Mouse (Mus musculus) layer of hippocampus, postnatal 25 days (tissue): ENCODE results near the gene Eva1b. TPM values are rescaled to one million over a fixed set of nuclear protein-coding genes. Genes with fewer than 3 reads are reported as not detected.
"Not testable (repeated sequence)": the region's sequence is repeated elsewhere in the genome, so short reads cannot be mapped to it uniquely, and the experiment has no call there.

Experiments
- DNase-seq, 2 experiments: peaks; one replicate each; pipeline ENCODE4 v3.0.0; 2022; ENCODE audit warnings: mixed read lengths in 2 of 2, low spot score in 1 of 2; ENCODE audit errors: extremely low spot score in 1 of 2
- total RNA-seq, 2 experiments: library from RNA; stranded (reverse); gene quantifications; 2 replicates each; pipeline ENCODE4 v1.2.3; 2021

Eva1b gene
- total RNA-seq, 2 experiments from 2014 or later: 2.8 to 3.1 TPM

DNA sequence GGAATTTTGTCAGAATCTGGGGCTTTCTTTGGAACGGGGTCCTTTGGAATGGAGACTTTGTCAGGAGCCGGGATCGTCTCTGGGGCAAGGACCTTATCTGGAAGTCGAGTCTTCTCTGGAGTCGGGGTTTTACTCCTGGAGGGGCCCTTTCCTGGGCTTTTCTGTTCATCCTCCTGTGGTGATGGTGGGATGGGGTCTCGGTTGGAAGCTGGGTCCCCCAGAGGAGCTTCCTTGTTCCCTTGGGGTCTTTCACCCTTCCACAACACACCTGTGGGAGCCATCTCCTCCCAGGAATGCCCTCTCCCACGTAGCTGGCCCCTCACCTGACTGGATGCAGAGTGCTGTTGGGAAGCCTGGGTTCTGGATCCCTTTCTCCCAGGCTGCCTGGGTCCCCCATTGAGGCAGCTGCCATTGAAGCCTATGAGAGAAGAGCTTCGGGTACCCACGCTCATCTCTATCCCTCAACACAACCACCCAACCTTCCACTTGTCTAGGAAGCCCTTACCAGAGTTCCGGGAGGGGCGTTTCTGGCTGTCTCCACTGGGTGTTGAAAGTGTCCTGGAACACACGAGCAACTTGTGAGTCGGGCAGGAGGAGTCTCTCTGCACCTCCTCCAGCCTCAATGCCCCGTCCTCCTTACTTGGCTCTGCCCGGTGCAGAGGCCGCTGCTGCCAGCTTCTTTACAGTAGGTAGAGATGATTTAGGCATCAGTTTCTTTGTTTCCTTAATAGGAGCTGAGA, 4.3 kb downstream of the Eva1b start:
- no peak for DNase-seq

DNA sequence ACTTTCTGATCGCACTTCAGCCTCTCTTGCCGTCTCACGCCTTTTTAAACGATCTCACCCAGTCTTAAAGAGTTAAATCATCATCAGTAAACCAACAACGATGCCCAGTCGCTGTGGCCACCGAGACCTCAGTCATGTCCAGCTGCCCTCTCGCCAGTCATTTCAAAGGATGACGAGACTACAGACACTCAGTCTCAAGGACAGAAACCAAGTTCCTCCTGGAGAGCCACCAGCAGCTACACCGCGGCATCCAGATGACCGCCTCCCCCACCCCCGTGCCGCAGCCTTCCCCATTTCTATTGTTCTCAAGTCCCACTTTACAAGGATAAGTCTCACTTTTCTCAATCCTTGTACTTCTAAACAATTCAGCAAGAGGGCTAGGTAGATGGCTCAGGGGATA, 5.3 kb downstream of the Eva1b start:
- DNase-seq: no peak

GRCm38 (mm10) chr4:126155183-126155582, 7.6 kb downstream of the Eva1b start:
- DNase-seq: no peak

GRCm38 (mm10) chr4:126155869-126156268, 8.3 kb downstream of the Eva1b start:
- DNase-seq: no peak

- no peak for DNase-seq
These were observed 9.1 kb downstream of the Eva1b start for GRCm38 (mm10) chr4:126156617-126157016.

- no peak for DNase-seq
These were observed 10.0 kb downstream of the Eva1b start for GRCm38 (mm10) chr4:126157562-126157961.

GRCm38 (mm10) chr4:126159455-126159854, 11.9 kb downstream of the Eva1b start:
- peak in 1 of 2 experiments; percentile 35 for DNase-seq

DNA sequence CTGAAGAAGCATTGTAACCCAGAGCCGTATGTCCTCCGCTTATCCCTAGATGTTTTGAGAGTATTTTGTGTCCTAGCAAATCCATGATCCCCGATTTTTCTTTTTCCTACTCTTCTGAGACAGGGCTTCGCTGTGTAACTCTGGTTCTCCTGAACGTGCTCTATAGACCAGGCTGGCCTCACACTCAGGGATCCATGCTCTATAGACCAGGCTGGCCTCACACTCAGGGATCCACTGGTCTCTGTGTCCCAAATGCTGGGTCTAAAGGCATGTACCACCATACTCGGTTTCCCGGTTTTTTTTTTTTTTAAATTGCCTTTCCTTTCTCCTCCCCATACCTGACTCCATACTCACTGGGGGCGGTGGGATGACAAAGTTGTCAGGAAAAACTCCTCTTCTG, 13.4 kb downstream of the Eva1b start:
- DNase-seq: no peak

GRCm38 (mm10) chr4:126161456-126161855, 13.9 kb downstream of the Eva1b start:
- no peak for DNase-seq

DNA sequence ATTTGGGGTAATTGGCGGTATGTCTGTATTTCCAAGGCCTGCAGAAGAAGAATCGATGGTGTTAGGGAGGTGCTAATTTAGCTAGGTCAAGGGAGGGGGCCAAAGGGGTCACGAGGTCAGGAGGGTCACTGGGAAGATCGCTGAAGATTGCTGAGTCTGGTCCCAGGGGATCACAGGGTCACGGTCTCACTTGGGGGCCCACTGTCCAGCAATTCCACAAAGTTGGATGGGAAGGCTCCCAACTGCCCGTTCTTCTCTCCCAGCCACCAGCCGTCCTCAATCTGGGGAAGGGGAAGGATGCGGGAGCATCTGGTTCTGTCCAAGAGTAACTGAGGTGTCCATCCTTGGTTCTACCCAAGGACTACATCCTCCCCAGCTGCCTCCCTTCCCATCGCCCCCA, 14.4 kb downstream of the Eva1b start:
- DNase-seq: no peak

DNA sequence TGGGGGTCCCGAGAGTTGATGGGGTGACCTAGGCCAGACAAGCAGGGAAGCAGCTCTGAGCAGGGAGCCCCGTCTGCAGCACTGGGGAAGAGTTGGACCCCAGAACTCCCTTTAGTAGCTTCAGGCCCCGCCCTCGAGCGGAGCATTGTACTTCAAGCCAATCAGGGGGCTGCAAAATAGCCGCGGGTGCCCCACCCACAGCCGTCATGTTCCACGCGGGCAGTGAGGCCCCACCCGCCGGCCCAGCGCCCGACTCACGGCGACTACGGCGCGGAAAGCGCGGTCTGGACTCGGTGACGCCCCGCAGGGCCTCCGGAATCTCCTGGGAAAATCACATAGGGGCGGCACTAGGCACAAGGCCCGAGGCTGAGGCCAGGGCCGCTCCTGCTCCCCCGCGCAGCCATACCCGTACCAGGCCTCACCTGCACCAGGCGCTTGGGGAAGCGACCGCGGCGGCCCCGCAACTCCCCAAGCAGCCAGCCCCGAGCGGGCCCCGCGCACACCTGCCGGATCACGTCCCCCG, 15.1 kb downstream of the Eva1b start:
- peak; percentile 69 to 71 for DNase-seq

GRCm38 (mm10) chr4:126163067-126163659, 15.6 kb downstream of the Eva1b start, which contains the start of gene Sh3d21:
Gene Sh3d21 (minus strand): TSS chr4:126163491.
- DNase-seq: no peak

- no peak for DNase-seq
These were observed 16.1 kb downstream of the Eva1b start for GRCm38 (mm10) chr4:126163685-126164084.

GRCm38 (mm10) chr4:126165092-126165491, 17.5 kb downstream of the Eva1b start:
- DNase-seq: not testable (repeated sequence)

DNA sequence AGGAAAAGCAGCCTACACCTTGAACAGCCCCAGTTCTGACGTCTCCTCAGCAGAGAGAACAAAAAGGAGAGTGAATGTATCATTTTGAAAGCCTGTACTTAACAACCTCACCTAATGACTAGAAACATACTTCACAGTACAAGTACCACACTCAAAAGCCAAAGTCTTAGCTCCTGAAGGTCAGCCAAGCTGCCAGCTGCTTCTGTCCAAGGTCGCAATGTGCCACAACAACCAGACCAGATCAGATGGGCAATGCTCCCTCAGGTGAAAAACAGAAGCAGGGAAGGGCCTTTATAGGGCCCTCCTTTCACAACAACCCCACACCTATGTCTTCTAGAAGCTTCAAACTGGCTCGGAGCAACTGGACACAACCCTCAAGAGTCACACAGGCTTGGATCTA, 18.5 kb downstream of the Eva1b start:
- no peak for DNase-seq

- DNase-seq: no peak
These were observed 21.3 kb downstream of the Eva1b start for GRCm38 (mm10) chr4:126168851-126169250.

DNA sequence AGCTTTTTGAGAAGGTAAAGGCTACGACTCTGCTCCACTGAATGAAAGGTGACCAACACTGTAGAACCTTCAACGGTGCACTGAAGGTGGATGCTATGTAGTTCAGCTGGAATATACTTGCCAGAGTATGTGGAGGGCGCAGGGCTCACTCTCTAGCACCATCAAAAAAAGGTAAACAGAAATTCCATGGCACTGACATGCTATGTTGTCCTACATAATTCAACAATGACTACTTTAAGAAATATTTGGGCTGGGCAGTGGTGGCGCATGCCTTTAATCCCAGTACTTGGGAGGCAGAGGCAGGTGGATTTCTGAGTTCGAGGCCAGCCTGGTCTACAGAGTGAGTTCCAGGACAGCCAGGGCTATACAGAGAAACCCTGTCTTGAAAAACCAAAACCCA, 23.2 kb downstream of the Eva1b start:
- not testable (repeated sequence) for DNase-seq

DNA sequence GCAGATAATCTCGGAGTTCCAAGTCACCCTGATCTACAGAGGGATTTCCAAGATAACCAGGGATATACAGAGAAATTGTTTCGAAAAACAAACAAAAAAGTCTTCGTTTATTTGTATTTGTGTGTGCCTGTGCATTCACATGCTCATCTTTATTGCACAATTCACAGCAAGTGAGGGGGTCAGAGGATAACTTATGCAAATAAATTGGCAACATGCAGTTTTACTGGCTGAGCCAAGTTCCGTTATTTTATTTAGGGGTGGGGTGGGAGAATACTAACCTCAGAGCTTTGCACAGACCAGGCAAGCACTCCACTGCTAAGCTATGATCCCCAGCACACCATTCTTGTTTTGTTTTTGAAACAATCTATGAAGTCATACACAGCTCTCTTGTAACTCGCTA, 26.3 kb downstream of the Eva1b start:
- no peak for DNase-seq

- DNase-seq: not testable (repeated sequence)
These were observed 28.4 kb downstream of the Eva1b start for GRCm38 (mm10) chr4:126175980-126176379.

DNA sequence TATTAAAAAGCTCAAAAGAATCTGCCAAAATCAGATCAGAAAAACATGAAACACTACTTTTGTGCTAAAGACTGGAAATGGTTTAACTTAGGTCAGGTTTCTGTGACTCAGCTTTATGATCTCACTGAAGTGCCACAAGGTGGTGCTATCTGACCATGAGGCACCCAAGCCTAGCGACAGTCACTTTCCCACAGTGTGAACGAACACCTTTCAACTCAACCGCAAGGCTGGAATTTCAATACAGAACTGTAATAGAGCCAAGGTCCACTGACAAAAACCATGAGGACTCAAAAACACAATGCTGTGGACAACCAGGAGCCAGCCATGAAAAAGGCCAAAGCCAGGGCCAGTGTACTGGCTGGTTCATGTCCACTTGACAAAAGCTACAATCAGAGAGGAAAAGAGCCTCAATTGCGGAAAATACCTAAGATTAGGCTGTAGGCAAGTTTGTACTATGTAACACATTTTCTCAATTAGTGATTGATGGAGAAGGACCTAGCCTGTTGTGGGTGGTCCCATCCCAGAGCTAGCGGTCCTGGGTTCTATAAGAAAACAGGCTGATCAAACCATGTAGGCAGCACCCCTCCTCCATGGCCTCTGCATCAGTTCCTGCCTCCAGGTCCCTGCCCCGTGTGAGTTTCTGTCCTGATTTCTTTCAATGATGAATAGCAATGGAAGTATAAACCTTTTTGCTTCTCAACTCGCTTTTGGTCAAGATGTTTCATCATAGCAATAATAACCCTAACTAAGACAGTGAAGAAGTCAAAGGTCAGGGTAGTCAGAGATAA, 33.8 kb downstream of the Eva1b start:
- DNase-seq: peak in 1 of 2 experiments; percentile 26

- DNase-seq: no peak
These were observed 35.5 kb downstream of the Eva1b start for GRCm38 (mm10) chr4:126183034-126183433.
